Mouse (Mus musculus): ENCODE measurements around the gene Gpsm2.

Gpsm2 gene

DNA sequence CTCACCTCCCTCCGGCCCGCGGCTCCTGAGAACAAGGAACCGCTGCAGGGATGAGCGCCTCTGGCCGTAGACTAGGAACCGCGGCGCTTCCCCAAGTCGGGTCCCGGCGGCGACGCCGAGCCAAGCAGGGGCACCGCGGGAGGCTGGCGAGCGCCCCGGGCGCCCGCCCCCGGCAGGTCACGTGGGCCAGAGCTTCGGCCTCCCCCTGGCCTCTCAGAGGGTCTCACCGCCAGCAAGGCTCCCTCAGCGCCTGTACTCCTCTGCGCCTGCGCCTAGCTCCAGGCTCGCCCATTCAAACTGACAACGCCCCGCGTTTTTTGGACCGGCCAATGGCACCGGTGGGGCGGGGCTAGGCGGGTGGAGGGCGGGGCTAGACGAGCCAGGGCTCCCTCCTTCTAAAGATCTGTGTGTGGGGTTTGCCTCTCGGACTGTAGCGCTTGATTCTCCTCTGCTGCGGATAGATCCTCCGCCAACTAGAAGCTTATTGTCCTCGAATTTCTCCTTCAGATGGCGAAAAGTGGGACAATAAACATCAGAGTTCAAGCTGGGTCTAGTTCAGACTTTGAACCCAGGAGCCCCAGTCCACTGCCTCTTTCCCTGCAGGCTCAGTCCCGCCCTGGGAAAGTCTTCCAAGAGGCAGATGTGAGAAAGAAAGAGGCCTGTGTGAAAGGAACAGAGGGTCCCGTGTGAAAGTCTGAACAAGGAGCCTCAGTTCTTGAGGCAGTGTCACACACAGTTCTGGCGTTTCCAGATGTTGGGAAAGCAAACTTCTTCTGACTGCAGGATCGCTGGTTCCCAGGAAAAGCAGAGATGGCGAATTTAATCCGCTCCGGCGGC lies at the start of gene Gpsm2:
TSS of gene Gpsm2 (minus strand) at position 274 of the 837 bp plus-strand sequence.
- peak; percentile 92 to 97 for DNase-seq

DNA sequence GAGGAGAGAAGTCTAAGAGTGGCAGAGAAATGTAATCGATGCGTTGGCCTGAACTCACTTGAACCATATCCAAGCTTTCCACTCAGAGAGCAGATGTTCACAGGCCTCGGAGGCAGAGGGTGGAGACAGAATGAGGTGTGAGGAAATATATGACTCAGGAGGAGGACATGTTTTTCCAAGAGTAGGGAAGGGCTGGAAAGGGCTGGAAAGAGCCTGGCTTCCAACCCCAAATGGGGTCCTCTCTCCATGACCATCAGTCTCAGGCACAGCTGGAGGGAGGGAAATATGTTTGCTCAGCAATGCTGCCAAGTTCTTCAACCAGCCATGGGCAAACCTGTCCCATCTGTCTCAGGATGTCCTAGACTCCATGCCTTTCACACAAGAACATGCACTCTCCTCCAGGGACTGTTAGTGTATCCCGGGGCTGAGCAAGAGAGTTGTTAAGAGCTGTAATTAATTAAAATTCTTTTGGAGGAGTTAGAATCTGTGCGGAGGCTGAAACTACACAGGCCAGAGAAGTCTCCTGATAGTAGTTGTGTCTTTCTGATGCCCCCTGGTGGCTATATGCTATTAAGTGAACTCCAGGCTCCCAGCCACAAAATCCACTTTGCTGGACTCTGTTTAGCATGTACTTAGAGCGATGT lies 48.7 kb upstream of the Gpsm2 start:
- DNase-seq: peak; percentile 38 to 59

DNA sequence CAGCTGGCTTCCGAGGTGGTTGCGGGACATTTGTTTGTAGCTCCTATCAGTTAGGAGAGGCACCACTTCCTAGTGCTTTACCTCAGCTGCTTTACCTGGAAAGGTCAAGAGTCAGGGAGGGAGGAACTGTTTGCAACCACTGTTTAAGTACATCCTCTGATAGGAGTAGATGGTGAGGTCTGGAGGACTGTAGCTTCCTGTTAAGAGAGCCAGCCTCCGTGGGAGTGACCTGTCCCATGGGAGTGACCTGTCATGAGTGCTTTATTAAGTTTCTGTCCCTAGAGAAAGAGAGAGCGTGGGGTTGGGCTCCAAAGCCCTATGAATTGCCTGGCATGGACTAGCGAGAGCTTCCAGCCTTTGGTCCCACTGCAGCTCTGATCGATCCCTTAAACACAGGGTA lies 47.4 kb upstream of the Gpsm2 start:
- no peak for DNase-seq

DNA sequence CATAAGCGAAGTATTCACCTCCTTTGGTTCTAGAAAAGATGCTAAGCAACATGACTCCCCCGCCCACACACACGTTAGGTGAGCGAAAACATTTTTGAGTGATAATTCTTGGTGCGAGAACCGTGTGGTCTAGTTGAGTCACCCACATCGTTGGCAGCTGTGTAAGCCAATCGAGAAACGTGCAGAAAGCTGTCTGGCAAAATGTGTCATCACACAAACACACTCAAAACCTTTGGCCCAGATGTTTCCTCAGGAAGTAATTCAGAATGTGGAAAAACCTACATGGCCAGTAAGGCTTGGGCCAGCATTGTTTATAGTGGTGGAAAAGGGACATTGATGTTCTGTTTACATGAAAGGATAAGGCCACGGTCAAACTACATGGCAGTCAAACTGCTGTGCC lies 45.3 kb upstream of the Gpsm2 start:
- DNase-seq: no peak

DNA sequence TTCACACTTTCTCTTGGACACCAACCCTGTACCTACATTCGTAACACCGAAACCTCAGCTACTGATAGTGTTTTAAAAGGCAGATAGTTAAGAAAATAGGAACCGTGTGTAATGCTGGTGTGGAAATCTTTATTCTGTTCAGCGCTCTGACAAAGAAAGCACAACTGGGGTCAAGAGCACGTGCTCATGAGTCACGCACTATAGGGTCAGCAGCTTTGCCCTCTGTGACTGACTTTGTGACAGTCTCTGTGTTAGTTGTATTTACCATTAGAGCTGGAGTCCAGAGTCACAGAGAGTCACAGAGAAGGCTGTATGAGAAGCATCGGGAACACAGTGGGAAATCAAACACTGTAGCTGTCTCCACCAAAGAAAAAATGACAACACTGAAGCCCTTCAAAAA lies 44.8 kb upstream of the Gpsm2 start:
- DNase-seq: no peak

DNA sequence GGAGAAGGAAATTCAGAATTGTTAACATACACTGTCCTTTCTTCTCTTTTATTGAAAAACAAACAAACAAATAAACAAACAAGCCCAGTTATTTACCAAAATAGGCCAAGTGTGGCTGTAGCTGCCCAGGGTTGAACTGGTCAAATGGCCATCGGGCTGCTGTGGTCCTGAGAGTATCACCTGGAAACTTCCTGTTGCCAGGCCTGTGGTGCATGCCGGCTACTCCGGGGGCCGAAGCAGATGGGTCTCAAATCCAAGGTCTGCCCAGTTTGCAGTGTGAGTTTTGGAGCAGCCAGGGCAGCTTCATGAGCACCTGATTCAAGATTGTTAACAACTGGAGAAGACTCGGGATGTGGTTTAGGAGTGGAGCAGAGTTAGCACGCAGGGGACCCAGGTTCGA lies 43.4 kb upstream of the Gpsm2 start:
- no peak for DNase-seq

DNA sequence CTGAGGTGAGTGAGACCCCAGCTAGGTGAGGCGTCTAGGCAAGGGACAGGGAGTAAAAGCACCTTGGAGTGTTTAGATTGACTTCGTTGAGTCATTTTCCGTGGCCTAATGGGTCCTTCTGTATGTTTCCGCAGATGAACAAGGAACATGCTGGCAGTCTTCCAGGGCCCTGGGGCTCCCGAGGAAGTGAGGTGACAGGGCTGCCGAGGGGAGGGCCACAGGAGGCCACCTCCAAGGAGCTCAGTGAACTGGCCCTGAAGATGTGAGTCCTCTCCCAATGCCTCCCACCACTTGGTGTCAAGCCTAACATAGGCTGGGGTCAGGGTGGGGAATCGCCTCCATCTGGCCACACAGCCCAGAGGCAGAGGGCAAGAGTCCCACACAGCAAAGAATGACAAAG lies 42.9 kb upstream of the Gpsm2 start:
- DNase-seq: peak; percentile 17 to 32

DNA sequence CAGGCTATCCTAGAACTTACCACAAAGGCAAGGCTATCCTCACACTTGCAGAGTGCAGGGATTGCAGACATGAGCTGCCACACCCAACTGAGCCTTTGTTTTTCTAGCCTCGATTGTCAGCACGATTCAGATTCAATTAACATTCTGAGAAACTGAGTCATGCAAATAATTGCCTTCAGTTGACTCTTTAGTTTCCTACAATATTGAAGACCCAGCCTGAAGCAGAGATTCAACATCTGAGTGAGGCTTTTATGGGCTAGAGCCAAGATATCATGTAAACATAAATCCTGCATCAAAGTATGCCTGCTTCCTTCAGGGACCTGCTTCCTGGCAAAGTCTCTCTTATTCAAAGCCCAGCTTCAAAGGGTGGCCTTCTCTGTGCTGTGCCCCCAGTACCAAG lies 41.6 kb upstream of the Gpsm2 start:
- no peak for DNase-seq

DNA sequence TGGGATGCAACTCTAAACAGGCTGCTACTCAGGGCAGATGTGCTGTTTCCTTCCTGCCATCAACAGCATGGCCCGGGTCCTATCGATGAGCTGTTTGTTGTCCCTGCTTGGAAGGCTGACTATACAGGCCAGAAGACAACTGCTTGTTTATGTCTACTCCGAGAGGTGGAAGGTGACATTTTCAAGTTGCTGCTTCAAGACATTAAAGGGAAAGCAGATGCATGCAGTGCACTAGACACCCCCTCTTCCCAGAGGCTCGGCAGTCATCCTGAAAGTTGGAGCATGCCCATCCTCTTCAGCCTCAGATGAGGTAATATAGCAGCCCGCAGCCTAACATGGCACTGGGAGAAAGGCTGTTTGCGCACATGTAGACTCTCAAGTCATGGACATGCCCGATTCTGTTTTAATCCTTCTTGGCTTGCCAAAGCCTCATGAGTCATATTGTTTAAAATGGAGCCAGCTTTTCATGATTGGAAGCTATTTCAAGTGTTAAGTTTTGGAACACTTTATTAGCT lies 40.5 kb upstream of the Gpsm2 start:
- DNase-seq: no peak

DNA sequence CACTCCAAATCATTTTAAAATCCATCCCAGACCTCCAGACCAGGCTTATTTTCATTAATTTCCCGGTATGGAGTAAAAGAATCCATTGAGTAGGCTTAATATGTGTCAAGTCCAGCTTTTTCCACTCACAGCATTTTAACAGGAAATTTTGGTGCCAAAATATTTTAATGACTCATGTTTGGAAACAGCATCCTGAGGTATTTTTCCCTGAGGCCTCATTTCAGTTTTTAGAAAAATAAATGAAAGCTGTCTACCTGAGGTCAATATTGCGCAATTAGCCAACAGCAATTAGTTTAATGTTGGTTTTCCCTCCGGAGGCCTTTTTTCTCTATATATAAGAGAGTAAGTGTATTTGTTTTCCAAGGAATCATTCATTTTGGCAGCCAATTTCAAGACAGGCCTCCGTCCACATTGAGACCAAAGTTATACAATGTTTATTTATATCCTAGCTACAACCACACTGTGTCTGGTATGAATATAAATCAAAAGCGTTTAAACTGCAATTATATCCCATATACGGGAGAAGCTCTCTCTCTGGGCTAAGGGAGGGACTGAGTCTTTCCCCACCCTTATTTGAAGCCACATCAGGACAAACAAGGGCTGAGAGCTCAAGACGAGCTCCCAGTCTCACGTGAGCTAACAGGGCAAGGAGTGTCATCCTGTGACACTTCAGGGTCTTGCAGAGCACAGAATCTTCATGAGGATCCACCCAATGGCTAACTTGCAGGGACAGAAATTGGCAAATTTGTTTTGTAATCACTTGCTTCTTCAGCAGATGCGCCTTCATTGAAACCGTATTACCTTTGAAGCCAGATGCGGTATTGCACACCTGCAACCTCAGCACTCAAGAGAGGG lies 37.7 kb upstream of the Gpsm2 start:
- no peak for DNase-seq

DNA sequence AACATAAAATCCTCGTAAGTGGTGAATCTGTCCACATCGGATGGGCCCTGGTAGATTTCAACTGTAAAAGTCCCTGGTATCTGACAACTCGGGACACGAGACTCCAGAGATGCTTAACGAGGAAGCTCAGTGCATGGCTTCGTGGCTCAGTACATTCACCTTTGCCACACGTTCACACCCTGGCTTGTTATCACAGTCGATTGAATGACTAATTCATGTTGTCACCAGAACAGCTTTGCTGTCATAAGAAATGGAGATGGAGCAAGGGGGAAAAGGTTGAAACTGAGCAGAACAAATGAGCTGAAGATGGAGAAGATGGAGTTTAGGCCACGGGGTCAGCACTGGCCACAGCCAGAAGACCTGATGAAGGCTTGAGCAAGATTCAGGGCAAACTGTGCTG lies 35.5 kb upstream of the Gpsm2 start:
- DNase-seq: no peak

DNA sequence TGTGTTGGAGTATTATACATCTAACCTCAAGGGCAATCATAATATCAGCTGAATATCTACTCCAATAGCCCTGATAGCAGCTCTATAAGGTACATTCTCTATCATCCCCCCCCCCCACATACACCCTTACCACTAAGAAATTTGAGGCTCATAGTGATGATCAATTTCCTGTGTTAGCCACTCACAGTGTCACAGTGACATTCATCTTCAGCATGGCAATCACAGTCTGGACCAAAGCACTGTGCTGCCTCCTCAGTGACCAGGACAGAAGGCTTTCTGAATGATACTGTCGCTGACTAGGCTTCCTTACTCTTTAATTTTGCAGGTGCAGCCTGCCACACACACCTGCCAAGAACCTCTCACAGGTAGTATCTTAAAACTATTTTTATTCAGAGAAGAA lies 34.0 kb upstream of the Gpsm2 start:
- no peak for DNase-seq

DNA sequence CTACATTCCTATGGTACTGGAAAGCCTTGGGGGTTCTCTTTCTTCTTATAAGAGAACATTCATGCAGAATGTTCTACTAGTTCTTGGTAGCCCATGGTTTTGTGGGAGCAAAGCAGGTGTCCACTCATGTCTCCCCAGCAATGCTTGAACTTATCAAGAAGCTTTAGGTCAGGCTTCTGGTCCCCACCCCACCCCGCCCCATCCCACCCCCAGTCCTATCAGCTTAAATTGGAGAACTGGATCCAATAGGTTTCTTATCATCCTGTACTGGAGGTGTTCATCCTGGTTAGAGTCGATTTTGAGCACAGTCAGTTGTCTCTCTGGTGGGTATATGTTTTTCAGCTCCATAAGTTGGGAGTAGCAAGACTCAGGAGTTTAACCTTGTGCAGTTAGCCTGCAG lies 33.4 kb upstream of the Gpsm2 start:
- no peak for DNase-seq

DNA sequence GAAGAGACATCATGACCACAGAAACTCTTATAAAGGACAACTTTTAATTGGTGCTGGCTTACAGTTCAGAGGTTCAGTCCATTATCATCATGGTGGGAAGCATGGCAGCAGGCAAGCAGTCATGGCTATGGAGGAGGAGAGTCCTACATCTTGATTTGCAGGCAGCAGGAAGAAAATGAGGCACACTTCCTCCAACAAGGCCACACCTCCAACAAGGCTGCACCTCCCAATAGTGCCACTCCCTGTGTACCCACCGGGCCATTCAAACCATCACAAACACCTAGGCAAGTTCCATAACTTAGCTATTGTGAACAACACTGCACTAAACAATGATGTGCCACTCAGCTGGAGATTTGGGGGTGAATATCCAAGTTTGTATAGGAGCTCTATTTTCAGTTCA lies 32.4 kb upstream of the Gpsm2 start:
- no peak for DNase-seq

DNA sequence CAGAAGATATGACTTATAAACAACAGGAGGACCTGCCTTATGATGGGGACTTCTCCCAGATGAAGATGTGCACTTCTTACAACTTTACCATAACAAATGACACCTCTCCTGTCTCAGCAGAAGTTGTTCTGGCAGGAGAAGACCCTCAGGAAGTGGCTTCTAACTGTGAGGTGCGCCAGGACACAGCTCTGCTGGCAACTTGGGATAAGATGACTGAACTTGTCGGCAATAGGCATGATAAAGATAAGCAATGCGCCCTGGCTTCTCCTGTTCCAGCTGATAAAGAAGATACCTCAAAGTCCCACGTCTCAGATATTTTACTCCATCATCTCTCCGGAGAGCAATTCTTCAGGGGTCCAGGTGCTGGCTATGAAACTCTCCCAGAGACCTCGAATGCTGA lies 29.6 kb upstream of the Gpsm2 start:
- DNase-seq: no peak

DNA sequence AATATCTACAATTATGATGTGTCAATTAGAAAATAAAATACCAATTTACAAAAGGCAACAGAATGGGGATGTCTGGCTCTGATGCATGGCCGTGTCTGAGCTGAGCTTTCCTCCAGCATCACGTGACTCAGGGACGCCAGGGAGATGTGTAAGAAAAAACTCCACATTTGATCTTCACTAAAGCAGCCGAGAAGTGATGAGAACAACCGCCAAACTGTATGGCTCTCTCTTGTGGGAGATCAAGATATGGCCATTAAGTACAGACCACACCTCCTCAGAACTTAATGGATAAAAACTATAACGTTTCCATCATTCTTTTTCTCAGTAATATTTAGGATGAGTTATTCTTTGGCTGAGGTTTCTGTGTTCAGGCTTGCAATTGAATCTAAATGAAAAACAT lies 29.0 kb upstream of the Gpsm2 start:
- DNase-seq: no peak

DNA sequence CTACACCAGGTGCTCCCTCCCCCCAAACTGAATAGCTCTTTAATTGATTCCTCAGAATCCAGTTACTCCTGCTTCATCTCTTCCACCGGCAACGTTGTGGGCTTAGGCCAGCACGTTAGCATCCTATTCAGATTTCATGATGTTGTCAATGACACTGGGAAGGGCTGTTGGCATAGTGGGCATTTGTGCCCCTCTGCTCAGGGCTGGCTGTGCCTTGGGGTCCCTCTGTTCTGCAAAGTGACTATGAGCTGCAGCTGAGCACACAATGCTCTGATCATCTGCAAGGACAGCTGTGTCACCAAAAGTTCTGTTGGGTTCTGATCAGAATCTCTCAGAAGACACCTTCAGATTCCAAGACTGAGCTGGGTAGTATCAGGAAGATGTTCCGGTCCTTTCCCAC lies 22.0 kb upstream of the Gpsm2 start:
- no peak for DNase-seq

DNA sequence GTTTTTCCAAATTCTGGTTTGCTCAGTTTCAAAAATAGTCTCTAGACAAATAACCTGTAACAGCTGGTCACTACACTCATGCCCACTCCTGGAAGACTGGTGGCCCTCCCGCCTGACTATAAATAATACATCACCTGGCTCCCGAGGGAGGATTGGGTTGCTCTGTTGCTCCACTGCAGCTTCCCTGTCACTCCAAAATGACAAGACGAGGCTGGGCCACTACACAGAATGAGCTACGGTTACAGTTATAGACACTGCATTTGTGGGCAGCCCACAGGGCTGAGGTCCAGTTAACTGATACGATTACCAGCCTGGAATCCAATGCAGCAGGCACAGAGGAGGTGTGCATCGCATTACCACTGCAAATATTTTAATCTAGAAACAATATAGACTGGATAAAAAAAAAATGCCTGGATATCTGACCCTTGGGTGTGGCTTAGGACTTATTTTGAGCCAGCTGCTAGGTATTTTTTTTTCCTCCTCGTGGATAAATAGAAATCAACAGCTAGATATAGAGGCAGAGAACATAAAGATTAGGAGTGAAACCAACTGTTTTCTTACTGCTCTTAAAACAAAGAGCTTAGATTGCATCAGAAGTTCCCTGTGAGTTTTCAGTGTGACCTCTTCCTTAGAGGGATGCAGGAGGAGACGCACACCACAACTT lies 17.1 kb upstream of the Gpsm2 start, which contains the start of gene Aknad1:
TSS of gene Aknad1 (plus strand) at position 614 of the 664 bp plus-strand sequence.
- DNase-seq: no peak

DNA sequence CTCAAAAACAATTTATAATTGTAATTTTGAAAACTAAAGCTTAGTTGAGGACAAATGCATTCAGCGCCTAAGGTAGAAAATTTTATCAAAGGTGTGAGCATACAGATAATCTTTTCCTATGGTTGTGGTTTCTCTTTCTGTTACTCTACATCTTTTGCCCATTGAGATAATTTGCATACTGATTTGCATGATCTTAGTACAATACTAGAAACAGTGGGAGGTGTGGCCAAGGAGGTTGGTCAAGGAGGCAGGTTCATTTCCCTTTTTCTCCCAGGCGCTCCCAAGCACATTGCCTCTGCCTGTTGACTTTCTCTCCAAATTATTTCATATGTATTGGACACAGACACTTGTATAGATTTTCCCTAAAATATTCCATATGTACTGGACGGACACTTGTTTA lies 15.7 kb upstream of the Gpsm2 start:
- no peak for DNase-seq

DNA sequence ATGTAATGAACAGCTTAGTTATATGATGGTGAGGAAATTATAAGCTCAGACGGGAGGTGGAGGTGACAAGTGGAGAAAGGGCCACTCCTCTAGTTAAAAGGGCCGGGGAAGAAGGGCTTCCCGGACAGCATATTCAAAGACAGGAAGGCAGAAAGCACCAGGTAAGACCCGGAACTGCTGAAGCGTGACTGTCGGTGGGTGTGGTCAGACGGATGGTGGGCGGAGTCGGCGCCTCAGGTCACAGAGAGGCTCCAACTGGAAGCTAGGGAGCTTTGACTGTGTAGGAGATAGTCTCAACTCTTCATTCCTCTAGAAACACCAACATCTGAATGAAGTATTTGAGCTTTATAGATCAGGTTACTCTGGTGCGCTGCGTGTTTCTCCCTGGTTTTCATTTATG lies 8.2 kb upstream of the Gpsm2 start:
- no peak for DNase-seq

DNA sequence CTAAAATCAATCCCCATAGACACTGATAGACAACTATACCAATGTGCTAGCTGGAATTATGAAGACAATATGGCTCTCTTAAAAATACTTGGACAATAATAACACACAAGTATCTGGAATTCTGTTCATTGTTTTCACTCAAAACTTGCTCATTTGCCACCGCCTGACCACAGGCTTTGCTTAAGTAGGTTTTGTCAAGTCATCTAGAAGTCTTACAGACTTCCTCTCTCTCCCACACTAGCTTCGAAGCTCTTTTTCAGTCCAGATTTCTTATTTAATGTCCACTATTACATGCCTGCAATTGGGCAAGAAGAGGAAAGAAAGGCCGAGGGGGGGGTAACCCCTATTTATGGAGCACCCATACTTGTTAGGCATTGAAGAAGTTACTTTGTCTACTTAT lies 5.7 kb upstream of the Gpsm2 start:
- DNase-seq: no peak

DNA sequence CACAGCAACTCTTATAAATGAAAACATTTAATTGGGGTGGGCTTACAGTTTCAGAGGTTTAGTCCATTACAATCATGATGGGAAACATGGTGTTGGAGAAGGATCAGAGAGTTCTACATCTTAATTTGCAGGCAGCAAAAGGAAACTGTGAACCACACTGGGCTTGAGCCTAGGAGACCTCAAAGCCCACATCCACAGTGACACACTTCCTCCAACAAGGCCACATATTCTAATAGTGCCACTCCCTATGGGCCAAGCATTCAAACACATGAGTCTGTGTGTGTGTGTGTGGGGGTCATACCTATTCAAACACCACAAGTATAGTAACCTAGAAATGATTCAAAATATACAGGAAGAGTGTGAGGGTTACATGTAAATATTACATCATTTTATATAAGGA lies 5.2 kb upstream of the Gpsm2 start:
- no peak for DNase-seq

DNA sequence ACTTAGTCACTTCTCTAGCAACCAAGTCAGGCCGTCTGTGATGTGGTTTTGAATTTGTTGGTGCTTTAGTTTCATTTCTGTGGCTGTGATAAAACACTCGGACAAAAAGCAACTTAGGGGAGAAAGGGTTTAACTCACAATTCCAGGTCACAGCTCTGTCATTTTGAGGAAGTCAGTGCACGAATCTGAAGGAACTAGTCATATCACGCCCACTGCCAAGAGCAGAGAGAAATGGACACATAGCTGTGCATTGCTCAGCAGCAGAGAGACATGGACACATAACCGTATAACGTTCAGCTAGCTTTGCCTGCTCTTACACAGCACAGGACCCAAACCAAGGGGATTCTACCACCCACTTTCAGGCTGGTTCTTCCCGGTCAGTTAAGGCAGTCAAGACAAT lies 4.3 kb upstream of the Gpsm2 start:
- no peak for DNase-seq

Data from cerebellum, postnatal 25 days (tissue).